Mouse (Mus musculus): Measurements from ENCODE around the gene Ntm. TPM values are rescaled to one million over a fixed set of nuclear protein-coding genes. Genes with fewer than 3 reads are reported as not detected.
A peak's percentile ranks its signal among the peaks of the same experiment; 100 is the strongest.

The Ntm gene
- total RNA-seq, 2 experiments from 2014 or later, result 13.4 to 15.8 TPM

- DNase-seq, result no peak
Measured at GRCm38 (mm10) chr9:29462970-29463593, 499.9 kb downstream of the Ntm start.

- DNase-seq, result peak; percentile 79
Measured at GRCm38 (mm10) chr9:29457976-29458572, 504.9 kb downstream of the Ntm start.

- no peak for DNase-seq
Measured at GRCm38 (mm10) chr9:29456014-29456413, 506.9 kb downstream of the Ntm start.

GRCm38 (mm10) chr9:29451232-29451631 is 511.7 kb downstream of the Ntm start:
- DNase-seq, result no peak

GRCm38 (mm10) chr9:29444001-29444400 is 518.9 kb downstream of the Ntm start:
- no peak for DNase-seq

GRCm38 (mm10) chr9:29439401-29439800 is 523.5 kb downstream of the Ntm start:
- DNase-seq, result no peak

GRCm38 (mm10) chr9:29434611-29435010 is 528.3 kb downstream of the Ntm start:
- DNase-seq, result no peak

GRCm38 (mm10) chr9:29433910-29434309 is 529.0 kb downstream of the Ntm start:
- no peak for DNase-seq

GRCm38 (mm10) chr9:29433156-29433555 is 529.8 kb downstream of the Ntm start:
- no peak for DNase-seq

GRCm38 (mm10) chr9:29431590-29431989 is 531.4 kb downstream of the Ntm start:
- no peak for DNase-seq

GRCm38 (mm10) chr9:29430189-29430588 is 532.8 kb downstream of the Ntm start:
- no peak for DNase-seq

GRCm38 (mm10) chr9:29428322-29428721 is 534.6 kb downstream of the Ntm start:
- DNase-seq, result peak; percentile 69

- no peak for DNase-seq
Measured at GRCm38 (mm10) chr9:29426261-29426660, 536.7 kb downstream of the Ntm start.

- DNase-seq, result no peak
Measured at GRCm38 (mm10) chr9:29415578-29415977, 547.4 kb downstream of the Ntm start.

GRCm38 (mm10) chr9:29413126-29413525 is 549.8 kb downstream of the Ntm start:
- DNase-seq, result no peak

- DNase-seq, result peak; percentile 49
Measured at GRCm38 (mm10) chr9:29412181-29412771, 550.7 kb downstream of the Ntm start.

- DNase-seq, result peak; percentile 60
Measured at GRCm38 (mm10) chr9:29411408-29412180, 551.3 kb downstream of the Ntm start.

GRCm38 (mm10) chr9:29410728-29411407 is 552.1 kb downstream of the Ntm start:
- no peak for DNase-seq

GRCm38 (mm10) chr9:29410284-29410683 is 552.7 kb downstream of the Ntm start:
- no peak for DNase-seq

- peak; percentile 72 for DNase-seq
Measured at GRCm38 (mm10) chr9:29409216-29409907, 553.6 kb downstream of the Ntm start.

GRCm38 (mm10) chr9:29407954-29408353 is 555.0 kb downstream of the Ntm start:
- peak; percentile 43 for DNase-seq

- DNase-seq, result no peak
Measured at GRCm38 (mm10) chr9:29406973-29407372, 556.0 kb downstream of the Ntm start.

All from heart, postnatal 4 days (tissue).